Mouse (Mus musculus) forebrain, embryonic 14.5 days (tissue): ENCODE data around the gene Ltb. TPM values are rescaled to one million over a fixed set of nuclear protein-coding genes. Genes with fewer than 3 reads are reported as not detected.
A peak's percentile ranks its signal among the peaks of the same experiment; 100 is the strongest.

Source experiments
- ATAC-seq: fragments of 200-750 bp; cut with Nextera tagmentation; 2 replicates; pipeline ENCODE4 v1.8.0; 2017; ENCODE audit warnings: mild to moderate bottlenecking, moderate library complexity
- DNase-seq: peaks from one replicate; pipeline ENCODE4 v3.0.0-alpha.2; 2015; ENCODE audit warnings: low spot score
- H3K27ac ChIP-seq: fragments of 300-500 bp; sonication (generic); 2 replicates; pipeline ENCODE4 v1.5.1; 2014; ENCODE audit warnings: low read depth, mild to moderate bottlenecking, control low read depth, low read length, moderate library complexity
- H3K27me3 ChIP-seq: fragments of 300-500 bp; sonication (generic); replicated peaks from 2 replicates; pipeline ENCODE4 v1.6.1; 2014; ENCODE audit warnings: low read length, control low read depth, mixed read lengths; ENCODE audit not compliant: control insufficient read depth, insufficient read depth
- H3K36me3 ChIP-seq: fragments of 300-500 bp; sonication (generic); 2 replicates; pipeline ENCODE4 v1.6.1; 2014; ENCODE audit warnings: low read length, control low read depth; ENCODE audit not compliant: control insufficient read depth, insufficient read depth
- H3K4me1 ChIP-seq: fragments of 300-500 bp; sonication (generic); 2 replicates; pipeline ENCODE4 v1.6.1; 2014; ENCODE audit warnings: antibody characterized with exemption, low read length, control low read depth; ENCODE audit not compliant: control insufficient read depth, insufficient read depth
- H3K4me2 ChIP-seq: fragments of 300-500 bp; sonication (generic); 2 replicates; pipeline ENCODE4 v1.6.1; 2014; ENCODE audit warnings: mild to moderate bottlenecking, control low read depth, low read length
- H3K4me3 ChIP-seq: fragments of 300-500 bp; sonication (generic); 2 replicates; pipeline ENCODE4 v1.5.1; 2014; ENCODE audit warnings: low read depth, low read length, control low read depth
- H3K9ac ChIP-seq: fragments of 300-500 bp; sonication (generic); 2 replicates; pipeline ENCODE4 v1.6.1; 2014; ENCODE audit warnings: mild to moderate bottlenecking, low read length, control low read depth, moderate library complexity
- H3K9me3 ChIP-seq: fragments of 300-500 bp; sonication (generic); replicated peaks from 2 replicates; pipeline ENCODE4 v1.6.1; 2016; ENCODE audit warnings: low read length, control low read depth, mixed read lengths; ENCODE audit not compliant: control insufficient read depth
- WGBS: fragments of 180-500 bp; shearing (Covaris S2); extraction: QIAGEN DNeasy Blood & Tissue Kit; methylation state at CpG from one replicate; pipeline ENCODE4 v1.1.7; 2014; 5-methylcytosine and 5-hydroxymethylcytosine counted together
- microRNA-seq: library from miRNA; unstranded; fragments of <30 nt; microRNA quantifications from one replicate; pipeline ENCODE4, GENCODE M21; 2016
- polyA plus RNA-seq: library from polyadenylated mRNA; unstranded; fragments of >200 nt; fragmentation: Nextera tagmentation; extraction: Ambion mirVana; gene quantifications from 2 replicates; pipeline ENCODE4 v1.2.1, GENCODE M21; 2014

Ltb gene
- polyA plus RNA-seq, 1 experiment from 2014 or later = 0.39 TPM

GRCm38 (mm10) chr17:35242015-35242941 is 48.0 kb downstream of the Ltb start:
- Histone ChIP-seq H3K27ac (peak overlapping the region; percentile 98), H3K4me2 (peak overlapping the region; percentile 84), H3K9me3 (no peaks in the 10 kb centered on the region), H3K4me1 (peaks cover 28% of the 10 kb centered on the region), H3K36me3 (peaks cover 44% of the 10 kb centered on the region), H3K9ac (peak overlapping the region; percentile 100), H3K4me3 (peak overlapping the region; percentile 100), H3K27me3 (no peaks in the 10 kb centered on the region)
- under 1% methylated on average over 54 of the region's 55 CpGs for WGBS
- ATAC-seq (peak; percentile 28), DNase-seq (peak; percentile 72)

- DNase-seq = peak; percentile 80
- peaks cover 28% of the 10 kb centered on the region for H3K4me1 ChIP-seq
- 2% methylated on average over 16 of the region's 16 CpGs for WGBS
Measured at GRCm38 (mm10) chr17:35243086-35243485, 48.8 kb downstream of the Ltb start.

GRCm38 (mm10) chr17:35244999-35245398 is 50.8 kb downstream of the Ltb start:
- WGBS = 77% methylated on average over 2 of the region's 2 CpGs
- H3K36me3 ChIP-seq = peaks cover 71% of the 10 kb centered on the region
- DNase-seq (no peak), ATAC-seq (no peak)
- peak overlapping the region; percentile 100 for H3K9ac ChIP-seq
- peak overlapping the region; percentile 84 for H3K4me2 ChIP-seq
- 0 out of 2 replicates have a peak overlapping the region, but pooled peaks have one; percentile 6 for H3K4me3 ChIP-seq
- H3K9me3 ChIP-seq = no peaks in the 10 kb centered on the region
- no peaks in the 10 kb centered on the region for H3K27me3 ChIP-seq
- no peak overlapping the region for H3K27ac ChIP-seq
- H3K4me1 ChIP-seq = peaks cover 28% of the 10 kb centered on the region

More at GRCm38 (mm10) chr17:35243086-35243485, 48.8 kb downstream of the Ltb start:
- ATAC-seq = no peak
- Histone ChIP-seq H3K9me3 (no peaks in the 10 kb centered on the region), H3K9ac (peak overlapping the region; percentile 100), H3K4me3 (peak overlapping the region; percentile 100), H3K27me3 (no peaks in the 10 kb centered on the region), H3K36me3 (peaks cover 52% of the 10 kb centered on the region), H3K4me2 (peak overlapping the region; percentile 84), H3K27ac (peak overlapping the region; percentile 98)

Small RNAs within 50 kb of the gene (microRNA-seq; reads per million reads assigned to microRNA genes)
- not detected for gene Mir6973a
- not detected for gene Mir6974
- gene Mir6975 = 1.3 reads per million, percentile 3 among the genes with 10 or more reads in this experiment

Other genes with a start within 250 kb of the Ltb start
- gene Hspa1b, start 235.2 kb upstream of the Ltb start, polyA plus RNA-seq = 0.15 TPM in 1 of 2 replicates, not detected in the other
- not detected in 2 replicates for gene Gm20481, start 224.5 kb upstream of the Ltb start, polyA plus RNA-seq
- gene Hspa1a, start 222.3 kb upstream of the Ltb start, polyA plus RNA-seq = 1.4 and 3.7 TPM in 2 replicates
- 1.3 and 1.4 TPM in 2 replicates for gene Hspa1l, start 221.7 kb upstream of the Ltb start, polyA plus RNA-seq
- gene Lsm2, start 212.6 kb upstream of the Ltb start, polyA plus RNA-seq = 131 and 148 TPM in 2 replicates
- gene Vars, start 193.5 kb upstream of the Ltb start, polyA plus RNA-seq = 42.4 and 53.9 TPM in 2 replicates
- gene Vwa7, start 177.9 kb upstream of the Ltb start, polyA plus RNA-seq = 0.05 and 0.11 TPM in 2 replicates
- gene Sapcd1, start 166.4 kb upstream of the Ltb start, polyA plus RNA-seq = 2.9 and 6.2 TPM in 2 replicates
- 2.3 and 2.6 TPM in 2 replicates for gene Msh5, start 147.7 kb upstream of the Ltb start, polyA plus RNA-seq
- 28.3 and 37.3 TPM in 2 replicates for gene Clic1, start 144.5 kb upstream of the Ltb start, polyA plus RNA-seq
- 617 and 661 TPM in 2 replicates for gene Ddah2, start 135.4 kb upstream of the Ltb start, polyA plus RNA-seq
- not detected in 2 replicates for gene Ly6g6c, start 129.1 kb upstream of the Ltb start, polyA plus RNA-seq
- gene Mpig6b, start 128.3 kb upstream of the Ltb start, polyA plus RNA-seq = 0.28 and 0.42 TPM in 2 replicates
- 10.1 and 10.7 TPM in 2 replicates for gene Ly6g6e, start 117.5 kb upstream of the Ltb start, polyA plus RNA-seq
- 0.76 and 1.1 TPM in 2 replicates for gene Ly6g6d, start 116.4 kb upstream of the Ltb start, polyA plus RNA-seq
- gene Ly6g6f, start 108.8 kb upstream of the Ltb start, polyA plus RNA-seq = 0.15 TPM in 1 of 2 replicates, not detected in the other
- 69.9 and 75.7 TPM in 2 replicates for gene Abhd16a, start 105.2 kb upstream of the Ltb start, polyA plus RNA-seq
- not detected in 2 replicates for gene Ly6g5c, start 86.2 kb upstream of the Ltb start, polyA plus RNA-seq
- gene Ly6g5b, start 79.0 kb upstream of the Ltb start, polyA plus RNA-seq = 0.89 and 1.1 TPM in 2 replicates
- 31.3 and 34.2 TPM in 2 replicates for gene Gpank1, start 73.0 kb upstream of the Ltb start, polyA plus RNA-seq
- 313 and 353 TPM in 2 replicates for gene Csnk2b, start 72.4 kb upstream of the Ltb start, polyA plus RNA-seq
- 5.2 and 5.5 TPM in 2 replicates for gene D17H6S53E, start 68.1 kb upstream of the Ltb start, polyA plus RNA-seq
- 0.22 and 0.29 TPM in 2 replicates for gene Apom, start 62.4 kb upstream of the Ltb start, polyA plus RNA-seq
- 128 and 144 TPM in 2 replicates for gene Bag6, start 59.3 kb upstream of the Ltb start, polyA plus RNA-seq
- gene Prrc2a, start 29.5 kb upstream of the Ltb start, polyA plus RNA-seq = 117 and 141 TPM in 2 replicates
- gene Aif1, start 18.4 kb upstream of the Ltb start, polyA plus RNA-seq = 6.9 and 7.3 TPM in 2 replicates
- gene Lst1, start 6.0 kb upstream of the Ltb start, polyA plus RNA-seq = 6.1 and 8.0 TPM in 2 replicates
- gene Tnf, start 7.6 kb downstream of the Ltb start, polyA plus RNA-seq = not detected in 2 replicates
- gene Lta, start 10.9 kb downstream of the Ltb start, polyA plus RNA-seq = 0.13 and 0.21 TPM in 2 replicates
- not detected in 2 replicates for gene Gm16181, start 26.4 kb downstream of the Ltb start, polyA plus RNA-seq
- 44.0 and 61.1 TPM in 2 replicates for gene Atp6v1g2, start 39.2 kb downstream of the Ltb start, polyA plus RNA-seq
- gene Nfkbil1, start 41.4 kb downstream of the Ltb start, polyA plus RNA-seq = 5.1 and 5.2 TPM in 2 replicates
- gene Ddx39b, start 47.3 kb downstream of the Ltb start, polyA plus RNA-seq = 478 and 489 TPM in 2 replicates
- gene H2-D1, start 68.3 kb downstream of the Ltb start, polyA plus RNA-seq = 37.5 and 44.2 TPM in 2 replicates
- 0.46 TPM in 1 of 2 replicates, not detected in the other for gene H2-Q1, start 126.0 kb downstream of the Ltb start, polyA plus RNA-seq
- gene H2-Q2, start 147.8 kb downstream of the Ltb start, polyA plus RNA-seq = 1.1 and 2.1 TPM in 2 replicates
- gene H2-Q4, start 185.2 kb downstream of the Ltb start, polyA plus RNA-seq = 0.54 and 0.60 TPM in 2 replicates
- gene H2-Q6, start 230.4 kb downstream of the Ltb start, polyA plus RNA-seq = 0.28 and 0.38 TPM in 2 replicates
- 1.5 and 2.0 TPM in 2 replicates for gene H2-Q7, start 244.7 kb downstream of the Ltb start, polyA plus RNA-seq